Mouse (Mus musculus): ENCODE results near the gene Prkrip1. TPM values are rescaled to one million over a fixed set of nuclear protein-coding genes. Genes with fewer than 3 reads are reported as not detected.
"Not testable (repeated sequence)": the region's sequence is repeated elsewhere in the genome, so short reads cannot be mapped to it uniquely, and the experiment has no call there.

Gene Prkrip1
- polyA plus RNA-seq, 1 experiment from 2014 or later, result 33.8 TPM

DNA sequence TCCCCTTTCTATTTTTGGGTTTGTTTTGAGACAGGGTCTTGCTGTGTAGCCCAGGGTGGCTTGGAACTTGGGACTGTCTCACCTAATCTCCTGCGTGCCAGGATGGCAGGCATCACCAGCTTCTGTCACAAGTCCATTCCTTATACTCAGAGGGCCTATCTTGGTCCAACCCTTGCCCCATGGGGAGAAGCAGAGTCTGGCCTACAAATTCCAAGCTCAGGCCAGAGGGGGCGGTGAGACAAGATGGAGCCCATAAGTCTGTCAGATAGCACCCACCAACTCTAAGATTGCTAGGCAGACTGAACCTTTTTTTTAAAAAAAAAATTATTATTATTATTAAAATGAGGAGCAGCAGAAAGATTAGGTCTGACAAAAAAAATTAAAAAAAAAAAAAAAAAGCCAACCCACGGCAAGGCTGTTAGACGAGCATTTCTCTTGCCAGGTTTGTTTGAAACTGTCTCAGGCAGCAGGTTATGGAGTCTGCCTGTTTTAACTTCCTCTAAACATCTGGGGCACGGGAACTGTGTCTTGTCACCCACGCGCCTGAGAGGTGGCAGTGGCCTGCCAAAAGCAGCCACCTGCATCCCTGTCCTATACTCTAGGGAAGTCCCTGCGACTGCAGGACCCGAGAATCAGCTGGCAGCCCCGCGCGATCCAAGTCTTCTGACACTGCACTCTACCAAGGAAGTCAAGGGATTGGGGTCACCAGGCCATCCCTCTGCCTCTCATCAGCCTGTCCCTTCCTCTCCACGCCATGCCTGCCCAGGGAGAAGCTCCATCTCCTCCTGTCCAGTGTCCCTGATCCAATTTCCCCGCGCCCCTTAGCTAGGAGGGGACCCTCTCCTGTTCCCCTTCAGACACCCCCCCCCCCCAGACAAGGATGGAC is 28.9 kb downstream of the Prkrip1 start:
- Histone ChIP-seq H3K36me3 (ENCODE audit: control insufficient read depth, insufficient read depth, low read length) (no peaks in the 10 kb centered on the region), H3K9me3 (ENCODE audit: control insufficient read depth, low read length) (0 out of 2 replicates have a peak, but pooled peaks cover 3% of the 10 kb centered on the region), H3K27me3 (ENCODE audit: control insufficient read depth, insufficient read depth, low read length) (no peaks in the 10 kb centered on the region), H3K4me3 (ENCODE audit: control insufficient read depth in 1 of 2, insufficient read depth in 1 of 2, low read depth in 1 of 2, low read length in 2 of 2) (peak overlapping the region; percentile 46), H3K9ac (ENCODE audit: low read length) (peak overlapping the region; percentile 70), H3K4me1 (ENCODE audit: control insufficient read depth in 2 of 2, insufficient read depth in 2 of 2, low read length in 2 of 2) (peaks cover 5 to 6% of the 10 kb centered on the region in 2 experiments; a peak in 2 of 4 replicates), H3K27ac (replicated peaks in 1 of 2; ENCODE audit: control insufficient read depth in 1 of 2, insufficient read depth in 1 of 2, low read depth in 2 of 2, low read length in 2 of 2) (peak overlapping the region in 1 of 2 experiments; percentile 9; a peak in 1 of 4 replicates), H3K4me2 (ENCODE audit: low read length) (peak overlapping the region; percentile 87)
- WGBS, result 13% methylated on average over 15 of the region's 15 CpGs
- peak; percentile 40 for ATAC-seq (ENCODE audit: insufficient number of reproducible peaks, insufficient read depth, low FRiP score, low read depth)

GRCm38 (mm10) chr5:136168071-136168470 is 30.7 kb downstream of the Prkrip1 start:
- no peaks in the 10 kb centered on the region for H3K36me3 ChIP-seq (ENCODE audit: control insufficient read depth, insufficient read depth, low read length)
- no peaks in the 10 kb centered on the region for H3K27me3 ChIP-seq (ENCODE audit: control insufficient read depth, insufficient read depth, low read length)
- 86% methylated on average over 3 of the region's 3 CpGs for WGBS
- no peak overlapping the region for H3K4me2 ChIP-seq (ENCODE audit: low read length)
- peaks cover 5 to 6% of the 10 kb centered on the region in 2 experiments; a peak in 2 of 4 replicates for H3K4me1 ChIP-seq (ENCODE audit: control insufficient read depth in 2 of 2, insufficient read depth in 2 of 2, low read length in 2 of 2)
- H3K27ac ChIP-seq (replicated peaks in 1 of 2; ENCODE audit: control insufficient read depth in 1 of 2, insufficient read depth in 1 of 2, low read depth in 2 of 2, low read length in 2 of 2), result no peak overlapping the region
- 0 out of 2 replicates have a peak, but pooled peaks cover 3% of the 10 kb centered on the region for H3K9me3 ChIP-seq (ENCODE audit: control insufficient read depth, low read length)
- no peak for ATAC-seq (ENCODE audit: insufficient number of reproducible peaks, insufficient read depth, low FRiP score, low read depth)
- H3K4me3 ChIP-seq (ENCODE audit: control insufficient read depth in 1 of 2, insufficient read depth in 1 of 2, low read depth in 1 of 2, low read length in 2 of 2), result no peak overlapping the region
- H3K9ac ChIP-seq (ENCODE audit: low read length), result no peak overlapping the region

GRCm38 (mm10) chr5:136167296-136167695 is 31.5 kb downstream of the Prkrip1 start:
- 0 out of 2 replicates have a peak, but pooled peaks cover 3% of the 10 kb centered on the region for H3K9me3 ChIP-seq (ENCODE audit: control insufficient read depth, low read length)
- WGBS, result 86% methylated on average over 4 of the region's 4 CpGs
- no peak for ATAC-seq (ENCODE audit: insufficient number of reproducible peaks, insufficient read depth, low FRiP score, low read depth)

GRCm38 (mm10) chr5:136165246-136165645 is 33.5 kb downstream of the Prkrip1 start:
- H3K9ac ChIP-seq (ENCODE audit: low read length), result no peak overlapping the region
- no peak for ATAC-seq (ENCODE audit: insufficient number of reproducible peaks, insufficient read depth, low FRiP score, low read depth)
- H3K4me3 ChIP-seq (ENCODE audit: control insufficient read depth in 1 of 2, insufficient read depth in 1 of 2, low read depth in 1 of 2, low read length in 2 of 2), result no peak overlapping the region
- no peaks in the 10 kb centered on the region for H3K36me3 ChIP-seq (ENCODE audit: control insufficient read depth, insufficient read depth, low read length)
- WGBS, result 71% methylated on average over 8 of the region's 8 CpGs
- H3K4me2 ChIP-seq (ENCODE audit: low read length), result no peak overlapping the region
- no peak overlapping the region for H3K27ac ChIP-seq (replicated peaks in 1 of 2; ENCODE audit: control insufficient read depth in 1 of 2, insufficient read depth in 1 of 2, low read depth in 2 of 2, low read length in 2 of 2)
- peaks cover 2 to 4% of the 10 kb centered on the region in 2 experiments; a peak in 2 of 4 replicates for H3K4me1 ChIP-seq (ENCODE audit: control insufficient read depth in 2 of 2, insufficient read depth in 2 of 2, low read length in 2 of 2)
- 0 out of 2 replicates have a peak, but pooled peaks cover 3% of the 10 kb centered on the region for H3K9me3 ChIP-seq (ENCODE audit: control insufficient read depth, low read length)
- H3K27me3 ChIP-seq (ENCODE audit: control insufficient read depth, insufficient read depth, low read length), result no peaks in the 10 kb centered on the region

More at GRCm38 (mm10) chr5:136167296-136167695, 31.5 kb downstream of the Prkrip1 start:
- peaks cover 5 to 6% of the 10 kb centered on the region in 2 experiments; a peak in 2 of 4 replicates for H3K4me1 ChIP-seq (ENCODE audit: control insufficient read depth in 2 of 2, insufficient read depth in 2 of 2, low read length in 2 of 2)
- no peak overlapping the region for H3K4me2 ChIP-seq (ENCODE audit: low read length)
- no peak overlapping the region for H3K9ac ChIP-seq (ENCODE audit: low read length)
- H3K27ac ChIP-seq (replicated peaks in 1 of 2; ENCODE audit: control insufficient read depth in 1 of 2, insufficient read depth in 1 of 2, low read depth in 2 of 2, low read length in 2 of 2), result no peak overlapping the region
- H3K4me3 ChIP-seq (ENCODE audit: control insufficient read depth in 1 of 2, insufficient read depth in 1 of 2, low read depth in 1 of 2, low read length in 2 of 2), result no peak overlapping the region
- H3K36me3 ChIP-seq (ENCODE audit: control insufficient read depth, insufficient read depth, low read length), result no peaks in the 10 kb centered on the region
- no peaks in the 10 kb centered on the region for H3K27me3 ChIP-seq (ENCODE audit: control insufficient read depth, insufficient read depth, low read length)

GRCm38 (mm10) chr5:136163807-136164474 is 34.8 kb downstream of the Prkrip1 start:
- Histone ChIP-seq H3K27me3 (ENCODE audit: control insufficient read depth, insufficient read depth, low read length) (no peaks in the 10 kb centered on the region), H3K36me3 (ENCODE audit: control insufficient read depth, insufficient read depth, low read length) (no peaks in the 10 kb centered on the region), H3K9ac (ENCODE audit: low read length) (no peak overlapping the region), H3K4me2 (ENCODE audit: low read length) (no peak overlapping the region), H3K9me3 (ENCODE audit: control insufficient read depth, low read length) (0 out of 2 replicates have a peak, but pooled peaks cover 3% of the 10 kb centered on the region), H3K4me3 (ENCODE audit: control insufficient read depth in 1 of 2, insufficient read depth in 1 of 2, low read depth in 1 of 2, low read length in 2 of 2) (no peak overlapping the region), H3K27ac (replicated peaks in 1 of 2; ENCODE audit: control insufficient read depth in 1 of 2, insufficient read depth in 1 of 2, low read depth in 2 of 2, low read length in 2 of 2) (no peak overlapping the region), H3K4me1 (ENCODE audit: control insufficient read depth in 2 of 2, insufficient read depth in 2 of 2, low read length in 2 of 2) (no peaks in the 10 kb centered on the region)
- ATAC-seq (ENCODE audit: insufficient number of reproducible peaks, insufficient read depth, low FRiP score, low read depth), result no peak
- 83% methylated on average over 11 of the region's 11 CpGs for WGBS

DNA sequence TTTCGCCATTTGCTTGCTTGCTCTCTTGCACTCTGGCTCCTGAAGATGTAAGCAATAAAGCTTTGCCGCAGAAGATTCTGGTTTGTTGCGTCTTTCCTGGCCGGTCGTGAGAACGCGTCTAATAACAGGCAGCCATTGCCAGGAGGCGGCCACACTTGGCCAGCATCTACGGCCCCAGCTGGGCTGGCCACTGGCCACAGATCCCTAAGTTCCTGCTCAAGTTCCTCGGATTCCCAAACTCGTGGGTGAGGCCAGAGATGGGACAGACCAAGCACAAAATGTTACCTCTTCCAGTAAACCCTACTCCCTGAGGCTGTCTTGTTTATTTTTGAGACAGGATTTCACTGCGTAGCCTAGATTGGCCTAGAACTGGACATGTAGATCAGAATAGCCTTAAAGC is 38.7 kb downstream of the Prkrip1 start:
- not testable (repeated sequence) for H3K4me3 ChIP-seq (ENCODE audit: control insufficient read depth in 1 of 2, insufficient read depth in 1 of 2, low read depth in 1 of 2, low read length in 2 of 2); ATAC-seq (ENCODE audit: insufficient number of reproducible peaks, insufficient read depth, low FRiP score, low read depth); H3K9me3 ChIP-seq (ENCODE audit: control insufficient read depth, low read length); H3K9ac ChIP-seq (ENCODE audit: low read length); H3K27me3 ChIP-seq (ENCODE audit: control insufficient read depth, insufficient read depth, low read length); H3K36me3 ChIP-seq (ENCODE audit: control insufficient read depth, insufficient read depth, low read length); H3K4me2 ChIP-seq (ENCODE audit: low read length); H3K27ac ChIP-seq (replicated peaks in 1 of 2; ENCODE audit: control insufficient read depth in 1 of 2, insufficient read depth in 1 of 2, low read depth in 2 of 2, low read length in 2 of 2); H3K4me1 ChIP-seq (ENCODE audit: control insufficient read depth in 2 of 2, insufficient read depth in 2 of 2, low read length in 2 of 2)
- 82% methylated on average over 10 of the region's 12 CpGs for WGBS

DNA sequence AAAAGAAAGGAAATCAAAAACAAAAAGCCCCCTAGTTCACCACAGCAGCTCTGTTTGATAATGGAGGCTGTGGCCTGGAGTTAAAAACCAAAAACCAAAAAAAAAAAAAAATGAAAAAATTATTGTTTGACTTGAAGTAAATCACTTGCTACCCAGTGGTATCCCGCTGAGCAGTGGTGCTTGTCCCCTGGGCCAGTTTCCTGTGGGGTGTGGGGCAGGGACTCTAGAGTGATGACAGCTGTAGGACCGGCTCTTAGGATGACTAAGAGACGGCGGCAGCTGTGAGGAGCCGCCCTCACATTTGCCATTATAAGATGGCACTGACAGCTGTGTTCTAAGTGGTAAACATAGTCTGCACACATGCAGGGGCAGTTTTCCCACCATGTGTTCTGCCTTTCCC is 43.4 kb downstream of the Prkrip1 start:
- no peak overlapping the region for H3K4me3 ChIP-seq (ENCODE audit: control insufficient read depth in 1 of 2, insufficient read depth in 1 of 2, low read depth in 1 of 2, low read length in 2 of 2)
- H3K9me3 ChIP-seq (ENCODE audit: control insufficient read depth, low read length), result no peaks in the 10 kb centered on the region
- H3K4me1 ChIP-seq (ENCODE audit: control insufficient read depth in 2 of 2, insufficient read depth in 2 of 2, low read length in 2 of 2), result no peaks in the 10 kb centered on the region
- H3K27ac ChIP-seq (replicated peaks in 1 of 2; ENCODE audit: control insufficient read depth in 1 of 2, insufficient read depth in 1 of 2, low read depth in 2 of 2, low read length in 2 of 2), result no peak overlapping the region
- no peak overlapping the region for H3K4me2 ChIP-seq (ENCODE audit: low read length)
- no peaks in the 10 kb centered on the region for H3K27me3 ChIP-seq (ENCODE audit: control insufficient read depth, insufficient read depth, low read length)
- ATAC-seq (ENCODE audit: insufficient number of reproducible peaks, insufficient read depth, low FRiP score, low read depth), result no peak
- H3K36me3 ChIP-seq (ENCODE audit: control insufficient read depth, insufficient read depth, low read length), result no peaks in the 10 kb centered on the region
- WGBS, result 56% methylated on average over 5 of the region's 5 CpGs
- H3K9ac ChIP-seq (ENCODE audit: low read length), result no peak overlapping the region

All from heart, embryonic 14.5 days (tissue).